Mouse (Mus musculus): ENCODE measurements around the gene Magi3. TPM values are rescaled to one million over a fixed set of nuclear protein-coding genes. Genes with fewer than 3 reads are reported as not detected.

Gene Magi3
- 8.1 and 8.6 TPM in 2 replicates for polyA plus RNA-seq (2015; fragmentation: Nextera tagmentation; extraction: Ambion mirVana)

DNA sequence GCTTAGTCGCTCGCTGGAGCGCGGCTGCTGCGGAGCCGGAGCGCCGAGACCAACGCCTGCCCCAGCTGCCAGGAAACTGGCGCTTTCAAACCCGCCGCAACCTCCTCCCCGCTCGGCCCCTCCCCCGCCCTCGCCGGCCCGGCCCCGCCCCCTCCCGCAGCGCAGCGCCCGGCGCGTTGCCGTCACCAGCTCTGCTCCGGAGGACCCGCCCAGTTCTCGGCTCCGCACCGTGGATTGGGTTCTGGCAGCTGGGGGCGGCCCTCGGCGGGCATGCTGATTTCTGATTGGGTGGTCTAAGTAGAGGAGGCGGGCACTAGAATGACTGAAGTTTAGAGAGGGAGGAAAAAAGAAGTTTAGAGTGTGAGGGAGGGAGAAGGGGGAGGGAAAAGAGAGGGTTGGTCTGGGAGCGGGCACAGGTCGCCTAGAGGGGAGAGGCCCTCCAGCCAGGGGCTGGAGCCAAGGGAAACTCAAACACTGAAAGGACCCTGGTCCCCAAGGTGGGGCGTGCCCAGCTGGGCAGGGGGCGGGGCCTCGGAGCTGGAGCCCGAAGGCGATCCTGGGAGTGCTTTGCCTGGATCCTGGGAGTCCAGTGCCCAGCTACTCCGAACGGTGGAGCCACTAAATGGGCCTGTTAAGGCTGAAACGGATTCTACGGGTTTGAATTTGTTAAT is at the start of gene Magi3:
Gene Magi3, minus strand, starts transcription at position 80 of the 671 bp plus-strand sequence.
- no peaks in the 10 kb centered on the region for H3K9me3 ChIP-seq (replicated peaks)
- no peaks in the 10 kb centered on the region for H3K27me3 ChIP-seq
- WGBS, result under 1% methylated on average over 46 of the region's 46 CpGs
- H3K27ac ChIP-seq, result peak within 1 kb of the TSS; percentile 99
- peak; percentile 98 for ATAC-seq (replicated peaks; ENCODE audit: insufficient number of reproducible peaks, insufficient read depth, low FRiP score, low read depth)
- H3K4me1 ChIP-seq (replicated peaks), result peaks cover 11% of the 10 kb centered on the region
- H3K36me3 ChIP-seq, result no peaks in the 10 kb centered on the region
- peak within 1 kb of the TSS; percentile 74 for H3K4me2 ChIP-seq
- peak within 1 kb of the TSS; percentile 96 for H3K9ac ChIP-seq
- H3K4me3 ChIP-seq, result peak within 1 kb of the TSS; percentile 75

- ATAC-seq (replicated peaks; ENCODE audit: insufficient number of reproducible peaks, insufficient read depth, low FRiP score, low read depth), result no peak
- Histone ChIP-seq H3K4me3 (no peak overlapping the region), H3K27me3 (no peaks in the 10 kb centered on the region), H3K27ac (no peak overlapping the region), H3K36me3 (no peaks in the 10 kb centered on the region), H3K4me2 (no peak overlapping the region), H3K9me3 (replicated peaks) (no peaks in the 10 kb centered on the region), H3K9ac (no peak overlapping the region), H3K4me1 (replicated peaks) (no peaks in the 10 kb centered on the region)
- 76% methylated on average over 6 of the region's 6 CpGs for WGBS
Measured at GRCm38 (mm10) chr3:104264530-104265145, 44.5 kb upstream of the Magi3 start.

DNA sequence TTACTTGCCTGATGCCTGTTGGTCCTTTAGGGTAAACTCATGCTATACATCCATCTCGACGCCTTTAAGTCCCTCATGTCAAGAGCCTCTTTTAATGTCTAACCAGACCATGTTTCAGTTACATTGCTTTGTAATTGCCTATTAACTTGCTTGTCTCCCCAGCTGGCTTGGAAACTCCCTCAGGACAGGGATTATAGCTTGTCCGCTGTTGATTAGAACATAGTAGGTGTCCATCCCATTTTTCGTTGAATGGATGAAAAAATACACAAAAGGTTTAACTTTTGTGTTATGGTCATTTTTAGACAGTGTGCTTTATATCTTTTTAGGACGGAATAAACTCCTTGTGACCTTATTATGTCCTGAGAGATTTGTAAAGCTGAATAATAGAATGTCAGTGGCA is 40.0 kb upstream of the Magi3 start:
- Histone ChIP-seq H3K27me3 (no peaks in the 10 kb centered on the region), H3K4me1 (replicated peaks) (no peaks in the 10 kb centered on the region), H3K4me2 (no peak overlapping the region), H3K9ac (no peak overlapping the region), H3K9me3 (replicated peaks) (no peaks in the 10 kb centered on the region), H3K4me3 (no peak overlapping the region), H3K27ac (no peak overlapping the region), H3K36me3 (no peaks in the 10 kb centered on the region)
- WGBS, result 83% methylated on average over 5 of the region's 5 CpGs
- ATAC-seq (replicated peaks; ENCODE audit: insufficient number of reproducible peaks, insufficient read depth, low FRiP score, low read depth), result no peak

GRCm38 (mm10) chr3:104259168-104259567 is 39.0 kb upstream of the Magi3 start:
- no peak for ATAC-seq (replicated peaks; ENCODE audit: insufficient number of reproducible peaks, insufficient read depth, low FRiP score, low read depth)
- WGBS, result 64% methylated on average over 4 of the region's 4 CpGs
- Histone ChIP-seq H3K36me3 (no peaks in the 10 kb centered on the region), H3K9ac (no peak overlapping the region), H3K4me1 (replicated peaks) (no peaks in the 10 kb centered on the region), H3K4me2 (no peak overlapping the region), H3K4me3 (no peak overlapping the region), H3K9me3 (replicated peaks) (no peaks in the 10 kb centered on the region), H3K27ac (no peak overlapping the region), H3K27me3 (no peaks in the 10 kb centered on the region)

GRCm38 (mm10) chr3:104257041-104257440 is 36.9 kb upstream of the Magi3 start:
- Histone ChIP-seq H3K4me2 (no peak overlapping the region), H3K9me3 (replicated peaks) (no peaks in the 10 kb centered on the region), H3K27me3 (no peaks in the 10 kb centered on the region), H3K27ac (no peak overlapping the region), H3K4me1 (replicated peaks) (no peaks in the 10 kb centered on the region), H3K4me3 (no peak overlapping the region), H3K9ac (no peak overlapping the region), H3K36me3 (no peaks in the 10 kb centered on the region)
- ATAC-seq (replicated peaks; ENCODE audit: insufficient number of reproducible peaks, insufficient read depth, low FRiP score, low read depth), result no peak
- 62% methylated on average over 3 of the region's 3 CpGs for WGBS

- Histone ChIP-seq H3K4me2 (no peak overlapping the region), H3K4me1 (replicated peaks) (no peaks in the 10 kb centered on the region), H3K27me3 (no peaks in the 10 kb centered on the region), H3K36me3 (no peaks in the 10 kb centered on the region), H3K9me3 (replicated peaks) (no peaks in the 10 kb centered on the region), H3K4me3 (no peak overlapping the region), H3K9ac (no peak overlapping the region), H3K27ac (0 out of 2 replicates have a peak overlapping the region, but pooled peaks have one; percentile 7)
- WGBS, result 57% methylated on average over 3 of the region's 3 CpGs
- no peak for ATAC-seq (replicated peaks; ENCODE audit: insufficient number of reproducible peaks, insufficient read depth, low FRiP score, low read depth)
Measured at GRCm38 (mm10) chr3:104253760-104254159, 33.6 kb upstream of the Magi3 start.

GRCm38 (mm10) chr3:104247850-104248249 is 27.7 kb upstream of the Magi3 start:
- no peaks in the 10 kb centered on the region for H3K9me3 ChIP-seq (replicated peaks)
- H3K9ac ChIP-seq, result no peak overlapping the region
- WGBS, result 55% methylated on average over 4 of the region's 4 CpGs
- no peak for ATAC-seq (replicated peaks; ENCODE audit: insufficient number of reproducible peaks, insufficient read depth, low FRiP score, low read depth)
- H3K4me1 ChIP-seq (replicated peaks), result no peaks in the 10 kb centered on the region
- no peak overlapping the region for H3K27ac ChIP-seq
- H3K4me2 ChIP-seq, result no peak overlapping the region
- no peaks in the 10 kb centered on the region for H3K36me3 ChIP-seq
- no peaks in the 10 kb centered on the region for H3K27me3 ChIP-seq
- no peak overlapping the region for H3K4me3 ChIP-seq

GRCm38 (mm10) chr3:104247057-104247456 is 26.9 kb upstream of the Magi3 start:
- no peak overlapping the region for H3K9ac ChIP-seq
- no peaks in the 10 kb centered on the region for H3K36me3 ChIP-seq
- no peaks in the 10 kb centered on the region for H3K27me3 ChIP-seq
- no peaks in the 10 kb centered on the region for H3K9me3 ChIP-seq (replicated peaks)
- H3K4me2 ChIP-seq, result no peak overlapping the region
- 66% methylated on average over 1 of the region's 1 CpGs for WGBS
- ATAC-seq (replicated peaks; ENCODE audit: insufficient number of reproducible peaks, insufficient read depth, low FRiP score, low read depth), result no peak
- H3K27ac ChIP-seq, result no peak overlapping the region
- H3K4me3 ChIP-seq, result no peak overlapping the region
- no peaks in the 10 kb centered on the region for H3K4me1 ChIP-seq (replicated peaks)

- no peak overlapping the region for H3K4me2 ChIP-seq
- H3K9ac ChIP-seq, result no peak overlapping the region
- no peaks in the 10 kb centered on the region for H3K36me3 ChIP-seq
- H3K27me3 ChIP-seq, result no peaks in the 10 kb centered on the region
- H3K4me3 ChIP-seq, result no peak overlapping the region
- 80% methylated on average over 8 of the region's 8 CpGs for WGBS
- ATAC-seq (replicated peaks; ENCODE audit: insufficient number of reproducible peaks, insufficient read depth, low FRiP score, low read depth), result no peak
- H3K4me1 ChIP-seq (replicated peaks), result no peaks in the 10 kb centered on the region
- H3K9me3 ChIP-seq (replicated peaks), result no peaks in the 10 kb centered on the region
- H3K27ac ChIP-seq, result no peak overlapping the region
Measured at GRCm38 (mm10) chr3:104244373-104244772, 24.2 kb upstream of the Magi3 start.

DNA sequence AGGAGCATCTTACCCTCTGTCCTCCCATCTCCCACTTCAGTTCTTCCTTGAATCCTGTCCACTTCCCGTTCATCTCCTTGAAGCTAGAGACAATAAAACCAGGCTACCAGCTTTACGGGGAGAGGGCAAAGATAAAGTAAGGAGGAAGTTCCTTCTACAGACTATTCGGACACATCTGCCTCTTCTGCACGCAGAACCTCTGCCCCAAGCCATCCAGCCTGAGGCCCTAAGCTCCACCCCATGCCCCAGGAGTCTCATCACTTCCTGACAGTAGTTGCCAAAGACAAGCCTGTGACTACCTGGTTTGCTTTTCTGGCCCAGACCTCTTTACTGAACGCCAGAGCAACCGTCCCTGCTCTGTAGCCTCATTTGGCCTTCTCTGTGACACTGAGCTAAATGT is 23.8 kb upstream of the Magi3 start:
- H3K27ac ChIP-seq, result no peak overlapping the region
- H3K4me2 ChIP-seq, result no peak overlapping the region
- WGBS, result 71% methylated on average over 6 of the region's 6 CpGs
- H3K4me1 ChIP-seq (replicated peaks), result no peaks in the 10 kb centered on the region
- H3K9ac ChIP-seq, result no peak overlapping the region
- no peaks in the 10 kb centered on the region for H3K27me3 ChIP-seq
- no peak overlapping the region for H3K4me3 ChIP-seq
- no peaks in the 10 kb centered on the region for H3K9me3 ChIP-seq (replicated peaks)
- no peak for ATAC-seq (replicated peaks; ENCODE audit: insufficient number of reproducible peaks, insufficient read depth, low FRiP score, low read depth)
- no peaks in the 10 kb centered on the region for H3K36me3 ChIP-seq

- no peak overlapping the region for H3K4me2 ChIP-seq
- H3K27ac ChIP-seq, result no peak overlapping the region
- WGBS, result 78% methylated on average over 2 of the region's 2 CpGs
- H3K27me3 ChIP-seq, result no peaks in the 10 kb centered on the region
- H3K9me3 ChIP-seq (replicated peaks), result no peaks in the 10 kb centered on the region
- no peaks in the 10 kb centered on the region for H3K36me3 ChIP-seq
- H3K4me3 ChIP-seq, result no peak overlapping the region
- no peak overlapping the region for H3K9ac ChIP-seq
- no peak for ATAC-seq (replicated peaks; ENCODE audit: insufficient number of reproducible peaks, insufficient read depth, low FRiP score, low read depth)
- H3K4me1 ChIP-seq (replicated peaks), result no peaks in the 10 kb centered on the region
Measured at GRCm38 (mm10) chr3:104239785-104240184, 19.6 kb upstream of the Magi3 start.

- 82% methylated on average over 2 of the region's 2 CpGs for WGBS
- H3K4me1 ChIP-seq (replicated peaks), result 0 out of 2 replicates have a peak, but pooled peaks cover 2% of the 10 kb centered on the region
- no peak for ATAC-seq (replicated peaks; ENCODE audit: insufficient number of reproducible peaks, insufficient read depth, low FRiP score, low read depth)
- no peaks in the 10 kb centered on the region for H3K9me3 ChIP-seq (replicated peaks)
- H3K27me3 ChIP-seq, result no peaks in the 10 kb centered on the region
- H3K36me3 ChIP-seq, result no peaks in the 10 kb centered on the region
- H3K9ac ChIP-seq, result no peak overlapping the region
- H3K4me2 ChIP-seq, result no peak overlapping the region
- no peak overlapping the region for H3K27ac ChIP-seq
- H3K4me3 ChIP-seq, result no peak overlapping the region
Measured at GRCm38 (mm10) chr3:104239376-104239775, 19.2 kb upstream of the Magi3 start.

Measured in heart, embryonic 15.5 days (tissue).